Mouse (Mus musculus): ENCODE results near the gene Cavin2. TPM values are rescaled to one million over a fixed set of nuclear protein-coding genes. Genes with fewer than 3 reads are reported as not detected.

Gene Cavin2
- polyA plus RNA-seq, 1 experiment from 2014 or later, result 46.1 TPM

DNA sequence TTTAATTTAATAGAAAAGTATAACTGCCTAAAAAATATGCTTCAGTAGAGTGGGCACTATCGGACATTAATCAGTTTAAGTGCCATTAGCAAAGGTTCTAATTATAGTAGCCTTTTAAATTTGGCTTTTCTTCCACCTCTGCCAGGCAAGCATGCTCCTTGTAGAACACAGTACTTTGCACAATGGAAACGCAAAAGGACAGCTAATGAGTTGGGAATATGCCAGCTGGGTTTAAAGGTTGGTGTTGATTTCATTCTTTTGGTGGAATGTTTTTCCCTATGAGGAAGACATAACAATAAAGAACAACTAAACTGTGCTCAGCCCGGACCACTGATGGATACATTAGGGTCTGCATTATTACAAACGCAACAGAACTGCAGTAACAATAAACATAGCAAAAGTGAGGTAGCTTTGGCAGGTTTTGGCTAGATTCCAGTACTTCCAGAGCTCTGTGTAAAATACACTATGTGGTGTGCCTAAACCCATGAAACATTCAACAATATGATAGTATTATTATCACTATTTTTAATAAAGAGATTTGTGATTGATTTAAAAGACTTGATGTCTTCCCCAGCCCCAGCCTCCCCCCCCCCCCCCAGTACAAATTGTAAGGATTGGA is 16.2 kb upstream of the Cavin2 start:
- Histone ChIP-seq H3K4me3 (ENCODE audit: low read depth, low read length) (no peak overlapping the region), H3K27me3 (ENCODE audit: control insufficient read depth, insufficient read depth, low read length) (no peaks in the 10 kb centered on the region), H3K36me3 (ENCODE audit: control insufficient read depth, insufficient read depth, low read length) (no peaks in the 10 kb centered on the region), H3K9ac (ENCODE audit: low read length) (no peak overlapping the region), H3K4me1 (replicated peaks; ENCODE audit: control insufficient read depth, insufficient read depth) (no peaks in the 10 kb centered on the region), H3K27ac (replicated peaks) (no peak overlapping the region), H3K4me2 (replicated peaks; ENCODE audit: low read depth) (no peak overlapping the region), H3K9me3 (ENCODE audit: control insufficient read depth, low read length) (no peaks in the 10 kb centered on the region)
- TF ChIP-seq EP300 (optimal IDR thresholded peaks at IDR 0.05) (no peak), CTCF (IDR thresholded peaks at IDR 0.05; ENCODE audit: low read depth) (no peak)
- WGBS, result 44% methylated on average over 4 of the region's 4 CpGs
- DNase-seq (ENCODE audit: low spot score) (no peak), ATAC-seq (ENCODE audit: low FRiP score, low TSS enrichment) (no peak)

GRCm38 (mm10) chr1:51277879-51278567 is 10.9 kb upstream of the Cavin2 start:
- no peak for DNase-seq (ENCODE audit: low spot score)
- no peak overlapping the region for H3K27ac ChIP-seq (replicated peaks)
- no peak for TF ChIP-seq EP300 (optimal IDR thresholded peaks at IDR 0.05)
- TF ChIP-seq CTCF (IDR thresholded peaks at IDR 0.05; ENCODE audit: low read depth), result no peak

DNA sequence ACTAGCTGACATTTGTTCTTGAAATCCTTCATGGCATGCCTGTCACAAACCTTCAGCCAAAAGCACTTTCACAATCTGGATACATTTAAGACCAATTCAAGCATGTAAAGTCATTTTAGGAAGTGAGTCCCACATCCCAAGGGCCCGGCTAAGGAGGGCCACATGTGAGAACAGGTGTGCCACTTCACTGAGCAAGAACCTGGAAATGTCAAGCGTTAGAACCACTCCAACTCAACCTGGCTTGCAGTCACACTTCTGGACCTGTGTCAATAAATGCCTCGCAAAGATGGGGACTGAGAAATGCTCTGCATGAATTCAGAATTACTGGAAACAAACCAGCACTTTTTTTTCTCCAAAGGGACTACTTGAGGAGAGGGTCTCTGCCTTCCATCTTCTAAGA is 725 bp upstream of the Cavin2 start:
- Histone ChIP-seq H3K4me3 (ENCODE audit: low read depth, low read length) (no peak overlapping the region), H3K9me3 (ENCODE audit: control insufficient read depth, low read length) (no peaks in the 10 kb centered on the region), H3K4me1 (replicated peaks; ENCODE audit: control insufficient read depth, insufficient read depth) (no peaks in the 10 kb centered on the region), H3K27me3 (ENCODE audit: control insufficient read depth, insufficient read depth, low read length) (no peaks in the 10 kb centered on the region), H3K9ac (ENCODE audit: low read length) (no peak overlapping the region), H3K36me3 (ENCODE audit: control insufficient read depth, insufficient read depth, low read length) (no peaks in the 10 kb centered on the region), H3K4me2 (replicated peaks; ENCODE audit: low read depth) (peak overlapping the region; percentile 66), H3K27ac (replicated peaks) (peak overlapping the region; percentile 36)
- ATAC-seq (ENCODE audit: low FRiP score, low TSS enrichment) (peak; percentile 13; the same call in 1 of the 2 replicates), DNase-seq (ENCODE audit: low spot score) (no peak)
- 34% methylated on average over 3 of the region's 3 CpGs for WGBS
- no peak for TF ChIP-seq CTCF (IDR thresholded peaks at IDR 0.05; ENCODE audit: low read depth)
- TF ChIP-seq EP300 (optimal IDR thresholded peaks at IDR 0.05), result no peak

More at GRCm38 (mm10) chr1:51277879-51278567, 10.9 kb upstream of the Cavin2 start:
- H3K4me3 ChIP-seq (ENCODE audit: low read depth, low read length), result no peak overlapping the region
- H3K4me2 ChIP-seq (replicated peaks; ENCODE audit: low read depth), result no peak overlapping the region
- 72% methylated on average over 2 of the region's 2 CpGs for WGBS
- no peaks in the 10 kb centered on the region for H3K4me1 ChIP-seq (replicated peaks; ENCODE audit: control insufficient read depth, insufficient read depth)
- no peaks in the 10 kb centered on the region for H3K9me3 ChIP-seq (ENCODE audit: control insufficient read depth, low read length)
- no peaks in the 10 kb centered on the region for H3K27me3 ChIP-seq (ENCODE audit: control insufficient read depth, insufficient read depth, low read length)
- ATAC-seq (ENCODE audit: low FRiP score, low TSS enrichment), result no peak
- no peak overlapping the region for H3K9ac ChIP-seq (ENCODE audit: low read length)
- no peaks in the 10 kb centered on the region for H3K36me3 ChIP-seq (ENCODE audit: control insufficient read depth, insufficient read depth, low read length)

DNA sequence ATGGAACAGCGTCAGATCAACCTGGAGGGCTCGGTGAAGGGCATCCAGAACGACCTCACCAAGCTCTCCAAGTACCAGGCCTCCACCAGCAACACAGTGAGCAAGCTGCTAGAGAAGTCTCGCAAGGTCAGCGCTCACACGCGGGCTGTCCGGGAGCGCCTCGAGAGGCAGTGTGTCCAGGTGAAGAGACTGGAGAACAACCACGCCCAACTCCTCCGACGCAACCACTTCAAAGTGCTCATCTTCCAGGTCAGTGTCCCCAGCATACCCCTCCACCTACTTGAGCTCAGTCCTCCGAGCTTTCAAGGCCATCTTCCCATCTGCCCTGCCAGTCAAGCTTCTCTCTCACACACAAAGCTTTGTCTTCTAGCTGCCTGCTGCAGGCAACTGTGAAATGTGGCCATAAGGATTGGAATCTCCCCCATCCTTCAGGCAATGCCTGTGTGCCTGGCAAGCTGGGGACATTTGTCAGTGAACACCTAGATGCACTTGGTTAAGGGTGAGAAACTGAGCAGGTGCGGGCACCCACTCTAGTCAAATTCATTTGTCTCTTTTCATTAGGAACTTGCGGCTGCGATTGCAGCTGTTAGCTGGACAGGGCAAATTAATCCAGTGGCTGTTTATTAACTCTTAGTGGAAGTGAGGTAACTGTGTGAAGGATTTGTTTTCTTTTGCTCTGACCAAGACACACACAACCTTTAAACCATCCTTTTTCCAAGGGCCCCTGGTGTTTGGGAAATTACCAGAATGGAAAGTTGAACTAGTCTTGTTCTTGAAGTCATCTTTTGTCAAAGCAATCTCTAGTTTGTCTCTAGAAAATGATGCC is 907 bp downstream of the Cavin2 start:
- DNase-seq (ENCODE audit: low spot score) (peak; percentile 43), ATAC-seq (ENCODE audit: low FRiP score, low TSS enrichment) (peak; percentile 51)
- H3K9ac ChIP-seq (ENCODE audit: low read length), result peak overlapping the region; percentile 76
- no peaks in the 10 kb centered on the region for H3K27me3 ChIP-seq (ENCODE audit: control insufficient read depth, insufficient read depth, low read length)
- H3K36me3 ChIP-seq (ENCODE audit: control insufficient read depth, insufficient read depth, low read length), result no peaks in the 10 kb centered on the region
- H3K4me2 ChIP-seq (replicated peaks; ENCODE audit: low read depth), result peak overlapping the region; percentile 66
- H3K9me3 ChIP-seq (ENCODE audit: control insufficient read depth, low read length), result no peaks in the 10 kb centered on the region
- 37% methylated on average over 17 of the region's 17 CpGs for WGBS
- no peaks in the 10 kb centered on the region for H3K4me1 ChIP-seq (replicated peaks; ENCODE audit: control insufficient read depth, insufficient read depth)
- H3K27ac ChIP-seq (replicated peaks), result peak overlapping the region; percentile 95
- TF ChIP-seq CTCF (IDR thresholded peaks at IDR 0.05; ENCODE audit: low read depth) (no peak), EP300 (optimal IDR thresholded peaks at IDR 0.05) (no peak)
- peak overlapping the region; percentile 54 for H3K4me3 ChIP-seq (ENCODE audit: low read depth, low read length)

GRCm38 (mm10) chr1:51290634-51291033 is 1.7 kb downstream of the Cavin2 start:
- DNase-seq (ENCODE audit: low spot score) (peak; percentile 24), ATAC-seq (ENCODE audit: low FRiP score, low TSS enrichment) (no peak)
- Histone ChIP-seq H3K9me3 (ENCODE audit: control insufficient read depth, low read length) (no peaks in the 10 kb centered on the region), H3K4me3 (ENCODE audit: low read depth, low read length) (peak overlapping the region; percentile 54), H3K27me3 (ENCODE audit: control insufficient read depth, insufficient read depth, low read length) (no peaks in the 10 kb centered on the region), H3K36me3 (ENCODE audit: control insufficient read depth, insufficient read depth, low read length) (no peaks in the 10 kb centered on the region), H3K9ac (ENCODE audit: low read length) (peak overlapping the region; percentile 48), H3K4me2 (replicated peaks; ENCODE audit: low read depth) (peak overlapping the region; percentile 66), H3K27ac (replicated peaks) (peak overlapping the region; percentile 78), H3K4me1 (replicated peaks; ENCODE audit: control insufficient read depth, insufficient read depth) (no peaks in the 10 kb centered on the region)
- TF ChIP-seq CTCF (IDR thresholded peaks at IDR 0.05; ENCODE audit: low read depth) (no peak), EP300 (optimal IDR thresholded peaks at IDR 0.05) (no peak)
- WGBS, result 32% methylated on average over 4 of the region's 4 CpGs
